Mouse (Mus musculus): ENCODE results near the gene Tnfrsf18. TPM values are rescaled to one million over a fixed set of nuclear protein-coding genes. Genes with fewer than 3 reads are reported as not detected.

Gene Tnfrsf18
- 1.8 TPM for polyA plus RNA-seq (2014; fragmentation: Illumina TruSeq; extraction: RNeasy Lipid Tissue Mini Kit (QIAGEN cat#74804); ENCODE audit: low read depth, low replicate concordance)

DNA sequence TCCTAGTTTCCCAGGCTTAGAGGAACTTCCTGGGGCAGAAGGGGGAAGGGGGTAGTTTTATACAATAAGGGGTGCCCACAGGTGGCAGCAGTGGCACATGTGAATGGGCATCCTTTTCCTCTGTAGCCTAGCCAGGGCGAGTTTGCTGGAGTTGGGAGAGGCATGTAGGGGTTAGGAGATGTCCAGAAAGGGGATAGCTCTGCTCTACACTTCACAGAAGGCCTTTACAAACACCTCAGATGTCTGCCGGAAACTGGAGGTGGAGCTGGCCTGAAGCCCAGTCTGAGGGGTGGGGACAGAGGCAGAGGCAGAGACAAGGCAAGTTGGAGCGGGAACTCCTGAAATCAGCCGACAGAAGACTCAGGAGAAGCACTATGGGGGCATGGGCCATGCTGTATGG is at the start of gene Tnfrsf18:
Gene Tnfrsf18, plus strand, starts transcription at position 152 of the 400 bp plus-strand sequence.

DNA sequence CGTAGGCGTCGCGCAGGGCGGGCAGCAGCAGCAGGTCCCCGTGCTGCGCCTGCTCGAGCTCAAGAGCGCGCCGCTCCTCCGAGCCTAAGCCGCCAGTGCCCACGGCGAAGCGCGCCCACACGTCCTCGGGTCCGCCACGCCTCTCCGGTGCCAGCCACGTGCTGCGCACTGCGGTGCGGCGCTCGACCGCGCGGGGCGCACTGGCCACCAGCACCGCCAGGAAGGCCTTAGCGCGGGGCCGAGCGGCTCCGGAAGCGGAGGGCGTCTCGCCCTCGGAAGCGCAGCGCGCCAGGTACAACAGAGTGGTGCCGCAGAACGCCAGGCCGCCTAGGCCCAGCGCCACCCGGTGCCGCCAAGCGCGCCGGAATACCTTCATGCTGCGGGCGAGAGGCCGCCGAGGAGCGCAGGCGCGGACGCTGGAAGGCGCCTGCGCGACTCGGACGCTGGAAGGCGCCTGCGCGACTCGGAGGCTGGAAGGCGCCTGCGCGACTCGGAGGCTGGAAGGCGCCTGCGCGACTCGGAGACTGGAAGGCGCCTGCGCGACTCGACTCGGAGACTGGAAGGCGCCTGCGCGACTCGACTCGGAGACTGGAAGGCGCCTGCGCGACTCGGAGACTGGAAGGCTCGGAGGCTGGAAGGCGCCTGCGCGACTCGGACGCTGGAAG is 33.6 kb upstream of the Tnfrsf18 start, which contains the start of the genes B3galt6 and Sdf4:
Gene B3galt6, minus strand, starts transcription at position 409 of the 665 bp plus-strand sequence.
Gene Sdf4, plus strand, starts transcription at position 632 of the 665 bp plus-strand sequence.

GRCm38 (mm10) chr4:156013637-156014036 is 12.3 kb upstream of the Tnfrsf18 start, which contains the start of gene Tnfrsf4:
TSS of gene Tnfrsf4 (plus strand) at chr4:156013843.

GRCm38 (mm10) chr4:156059261-156059660 is 33.3 kb downstream of the Tnfrsf18 start, which contains the start of gene Ttll10:
TSS of gene Ttll10 (minus strand) at chr4:156059414.

Other genes starting within 250 kb of the Tnfrsf18 start
- gene Tmem88b, start 240.3 kb upstream of the Tnfrsf18 start, polyA plus RNA-seq (2014; fragmentation: Illumina TruSeq; extraction: RNeasy Lipid Tissue Mini Kit (QIAGEN cat#74804); ENCODE audit: low read depth, low replicate concordance): 5.9 TPM
- gene Ankrd65, start 235.7 kb upstream of the Tnfrsf18 start, polyA plus RNA-seq (2014; fragmentation: Illumina TruSeq; extraction: RNeasy Lipid Tissue Mini Kit (QIAGEN cat#74804); ENCODE audit: low read depth, low replicate concordance): 2.4 TPM
- 111 TPM for gene Mrpl20, start 223.3 kb upstream of the Tnfrsf18 start, polyA plus RNA-seq (2014; fragmentation: Illumina TruSeq; extraction: RNeasy Lipid Tissue Mini Kit (QIAGEN cat#74804); ENCODE audit: low read depth, low replicate concordance)
- 107 TPM for gene Ccnl2, start 213.7 kb upstream of the Tnfrsf18 start, polyA plus RNA-seq (2014; fragmentation: Illumina TruSeq; extraction: RNeasy Lipid Tissue Mini Kit (QIAGEN cat#74804); ENCODE audit: low read depth, low replicate concordance)
- gene Aurkaip1, start 194.9 kb upstream of the Tnfrsf18 start, polyA plus RNA-seq (2014; fragmentation: Illumina TruSeq; extraction: RNeasy Lipid Tissue Mini Kit (QIAGEN cat#74804); ENCODE audit: low read depth, low replicate concordance): 96.0 TPM
- 87.1 TPM for gene Mxra8, start 186.5 kb upstream of the Tnfrsf18 start, polyA plus RNA-seq (2014; fragmentation: Illumina TruSeq; extraction: RNeasy Lipid Tissue Mini Kit (QIAGEN cat#74804); ENCODE audit: low read depth, low replicate concordance)
- gene Dvl1, start 178.8 kb upstream of the Tnfrsf18 start, polyA plus RNA-seq (2014; fragmentation: Illumina TruSeq; extraction: RNeasy Lipid Tissue Mini Kit (QIAGEN cat#74804); ENCODE audit: low read depth, low replicate concordance): 63.2 TPM
- gene Tas1r3, start 162.8 kb upstream of the Tnfrsf18 start, polyA plus RNA-seq (2014; fragmentation: Illumina TruSeq; extraction: RNeasy Lipid Tissue Mini Kit (QIAGEN cat#74804); ENCODE audit: low read depth, low replicate concordance): 0.24 TPM
- gene Cptp, start 156.7 kb upstream of the Tnfrsf18 start, polyA plus RNA-seq (2014; fragmentation: Illumina TruSeq; extraction: RNeasy Lipid Tissue Mini Kit (QIAGEN cat#74804); ENCODE audit: low read depth, low replicate concordance): 15.3 TPM
- 20.0 TPM for gene Ints11, start 156.6 kb upstream of the Tnfrsf18 start, polyA plus RNA-seq (2014; fragmentation: Illumina TruSeq; extraction: RNeasy Lipid Tissue Mini Kit (QIAGEN cat#74804); ENCODE audit: low read depth, low replicate concordance)
- 20.0 TPM for gene Pusl1, start 134.4 kb upstream of the Tnfrsf18 start, polyA plus RNA-seq (2014; fragmentation: Illumina TruSeq; extraction: RNeasy Lipid Tissue Mini Kit (QIAGEN cat#74804); ENCODE audit: low read depth, low replicate concordance)
- 9.8 TPM for gene Acap3, start 134.3 kb upstream of the Tnfrsf18 start, polyA plus RNA-seq (2014; fragmentation: Illumina TruSeq; extraction: RNeasy Lipid Tissue Mini Kit (QIAGEN cat#74804); ENCODE audit: low read depth, low replicate concordance)
- 49.1 TPM for gene Ube2j2, start 82.3 kb upstream of the Tnfrsf18 start, polyA plus RNA-seq (2014; fragmentation: Illumina TruSeq; extraction: RNeasy Lipid Tissue Mini Kit (QIAGEN cat#74804); ENCODE audit: low read depth, low replicate concordance)
- gene C1qtnf12, start 63.8 kb upstream of the Tnfrsf18 start, polyA plus RNA-seq (2014; fragmentation: Illumina TruSeq; extraction: RNeasy Lipid Tissue Mini Kit (QIAGEN cat#74804); ENCODE audit: low read depth, low replicate concordance): 116 TPM
- 5.6 TPM for gene B3galt6, start 33.5 kb upstream of the Tnfrsf18 start, polyA plus RNA-seq (2014; fragmentation: Illumina TruSeq; extraction: RNeasy Lipid Tissue Mini Kit (QIAGEN cat#74804); ENCODE audit: low read depth, low replicate concordance)
- 298 TPM for gene Sdf4, start 33.3 kb upstream of the Tnfrsf18 start, polyA plus RNA-seq (2014; fragmentation: Illumina TruSeq; extraction: RNeasy Lipid Tissue Mini Kit (QIAGEN cat#74804); ENCODE audit: low read depth, low replicate concordance)
- gene Tnfrsf4, start 12.3 kb upstream of the Tnfrsf18 start, polyA plus RNA-seq (2014; fragmentation: Illumina TruSeq; extraction: RNeasy Lipid Tissue Mini Kit (QIAGEN cat#74804); ENCODE audit: low read depth, low replicate concordance): 2.4 TPM
- gene Ttll10, start 33.2 kb downstream of the Tnfrsf18 start, polyA plus RNA-seq (2014; fragmentation: Illumina TruSeq; extraction: RNeasy Lipid Tissue Mini Kit (QIAGEN cat#74804); ENCODE audit: low read depth, low replicate concordance): 19.1 TPM
- 22.0 TPM for gene 9430015G10Rik, start 83.8 kb downstream of the Tnfrsf18 start, polyA plus RNA-seq (2014; fragmentation: Illumina TruSeq; extraction: RNeasy Lipid Tissue Mini Kit (QIAGEN cat#74804); ENCODE audit: low read depth, low replicate concordance)
- 0.46 TPM for gene Rnf223, start 104.3 kb downstream of the Tnfrsf18 start, polyA plus RNA-seq (2014; fragmentation: Illumina TruSeq; extraction: RNeasy Lipid Tissue Mini Kit (QIAGEN cat#74804); ENCODE audit: low read depth, low replicate concordance)
- 58.2 TPM for gene Agrn, start 171.3 kb downstream of the Tnfrsf18 start, polyA plus RNA-seq (2014; fragmentation: Illumina TruSeq; extraction: RNeasy Lipid Tissue Mini Kit (QIAGEN cat#74804); ENCODE audit: low read depth, low replicate concordance)
- 14.3 TPM for gene Isg15, start 174.7 kb downstream of the Tnfrsf18 start, polyA plus RNA-seq (2014; fragmentation: Illumina TruSeq; extraction: RNeasy Lipid Tissue Mini Kit (QIAGEN cat#74804); ENCODE audit: low read depth, low replicate concordance)
- 5.0 TPM for gene AW011738, start 177.1 kb downstream of the Tnfrsf18 start, polyA plus RNA-seq (2014; fragmentation: Illumina TruSeq; extraction: RNeasy Lipid Tissue Mini Kit (QIAGEN cat#74804); ENCODE audit: low read depth, low replicate concordance)
- 0.46 TPM for gene Perm1, start 189.7 kb downstream of the Tnfrsf18 start, polyA plus RNA-seq (2014; fragmentation: Illumina TruSeq; extraction: RNeasy Lipid Tissue Mini Kit (QIAGEN cat#74804); ENCODE audit: low read depth, low replicate concordance)
- 18.4 TPM for gene Plekhn1, start 208.7 kb downstream of the Tnfrsf18 start, polyA plus RNA-seq (2014; fragmentation: Illumina TruSeq; extraction: RNeasy Lipid Tissue Mini Kit (QIAGEN cat#74804); ENCODE audit: low read depth, low replicate concordance)
- 35.5 TPM for gene Noc2l, start 209.8 kb downstream of the Tnfrsf18 start, polyA plus RNA-seq (2014; fragmentation: Illumina TruSeq; extraction: RNeasy Lipid Tissue Mini Kit (QIAGEN cat#74804); ENCODE audit: low read depth, low replicate concordance)
- 0.72 TPM for gene Samd11, start 229.5 kb downstream of the Tnfrsf18 start, polyA plus RNA-seq (2014; fragmentation: Illumina TruSeq; extraction: RNeasy Lipid Tissue Mini Kit (QIAGEN cat#74804); ENCODE audit: low read depth, low replicate concordance)